Mouse (Mus musculus) common myeloid progenitor, adult 5-6 weeks (primary cell): ENCODE data around the gene Lix1l. TPM values are rescaled to one million over a fixed set of nuclear protein-coding genes. Genes with fewer than 3 reads are reported as not detected.
A peak's percentile ranks its signal among the peaks of the same experiment; 100 is the strongest.
"Not testable (repeated sequence)": the region's sequence is repeated elsewhere in the genome, so short reads cannot be mapped to it uniquely, and the experiment has no call there.

Experiments used
- ATAC-seq: replicated peaks from 2 replicates; pipeline ENCODE4 v1.8.0; 2016; ENCODE audit warnings: low read depth, mild to moderate bottlenecking, moderate TSS enrichment, inconsistent platforms; ENCODE audit not compliant: poor library complexity, severe bottlenecking
- total RNA-seq: library from RNA; stranded (forward); fragments of 200-1000, 187-1606 nt; gene quantifications from 2 replicates; pipeline ENCODE4 v1.2.3, GENCODE M21; 2017

Gene Lix1l
- total RNA-seq, 1 experiment from 2014 or later: 3.2 TPM

GRCm38 (mm10) chr3:96617941-96618340 lies 17.0 kb downstream of the Lix1l start:
- ATAC-seq: no peak

GRCm38 (mm10) chr3:96623201-96623600 lies 22.3 kb downstream of the Lix1l start:
- ATAC-seq: no peak

GRCm38 (mm10) chr3:96629729-96630600 lies 29.0 kb downstream of the Lix1l start, which contains the start of gene Rbm8a:
Rbm8a (plus strand) TSS chr3:96629933.
- ATAC-seq: peak; percentile 96

GRCm38 (mm10) chr3:96632058-96632457 lies 31.1 kb downstream of the Lix1l start:
- no peak for ATAC-seq

GRCm38 (mm10) chr3:96634015-96634414 lies 33.1 kb downstream of the Lix1l start:
- no peak for ATAC-seq

GRCm38 (mm10) chr3:96634928-96635879 lies 34.3 kb downstream of the Lix1l start, which contains the start of the genes Pex11b and Gm42957:
Pex11b (plus strand) TSS chr3:96635376.
Gm42957 (plus strand) TSS chr3:96635474.
- peak; percentile 91 for ATAC-seq

- ATAC-seq: no peak
Observed at GRCm38 (mm10) chr3:96635906-96636305, 35.0 kb downstream of the Lix1l start.

- no peak for ATAC-seq
Observed at GRCm38 (mm10) chr3:96636448-96636847, 35.5 kb downstream of the Lix1l start.

- ATAC-seq: peak; percentile 65
Observed at GRCm38 (mm10) chr3:96639219-96639618, 38.3 kb downstream of the Lix1l start.

- ATAC-seq: peak; percentile 54; the same call in 1 of the 2 replicates
Observed at GRCm38 (mm10) chr3:96645018-96645649, 44.2 kb downstream of the Lix1l start, which contains the start of gene Itga10. Itga10 (plus strand) TSS chr3:96645584.

GRCm38 (mm10) chr3:96647365-96647764 lies 46.4 kb downstream of the Lix1l start:
- ATAC-seq: no peak

GRCm38 (mm10) chr3:96660901-96661300 lies 60.0 kb downstream of the Lix1l start:
- peak; percentile 41 for ATAC-seq

- ATAC-seq: no peak
Observed at GRCm38 (mm10) chr3:96662731-96663316, 61.9 kb downstream of the Lix1l start.

GRCm38 (mm10) chr3:96663432-96664239 lies 62.7 kb downstream of the Lix1l start:
- peak; percentile 86 for ATAC-seq

- ATAC-seq: not testable (repeated sequence)
Observed at GRCm38 (mm10) chr3:96665732-96666363, 64.9 kb downstream of the Lix1l start.

GRCm38 (mm10) chr3:96666916-96667315 lies 66.0 kb downstream of the Lix1l start:
- ATAC-seq: no peak

- ATAC-seq: no peak
Observed at GRCm38 (mm10) chr3:96667316-96667715, 66.4 kb downstream of the Lix1l start.

- ATAC-seq: no peak
Observed at GRCm38 (mm10) chr3:96668424-96669067, 67.6 kb downstream of the Lix1l start.
